Mouse (Mus musculus): ENCODE data around the gene Chst5. TPM values are rescaled to one million over a fixed set of nuclear protein-coding genes. Genes with fewer than 3 reads are reported as not detected.
"Not testable (repeated sequence)": the region's sequence is repeated elsewhere in the genome, so short reads cannot be mapped to it uniquely, and the experiment has no call there.

Gene Chst5
- total and polyA plus RNA-seq, 3 experiments, result 0.05 TPM; not detected in 2

- H3K27me3 ChIP-seq (ENCODE audit: insufficient read depth, low read length), result no peaks in the 10 kb centered on the region
- TF ChIP-seq TAL1 (conservative IDR thresholded peaks at IDR 0.05; ENCODE audit: low read depth, low read length) (no peak), POLR2AphosphoS5 (IDR thresholded peaks at IDR 0.05; ENCODE audit: insufficient replicate concordance, low read depth, low read length) (no peak), GATA2 (IDR thresholded peaks at IDR 0.05; ENCODE audit: borderline replicate concordance, low read depth, low read length) (no peak), CTCF (IDR thresholded peaks at IDR 0.05; ENCODE audit: low read depth, low read length) (no peak), GATA1 (IDR thresholded peaks at IDR 0.05; ENCODE audit: borderline replicate concordance, low read length) (no peak)
- peak within 1 kb of the TSS; percentile 98 for H3K4me3 ChIP-seq (ENCODE audit: low read depth, low read length)
- ATAC-seq (ENCODE audit: extremely low read depth, insufficient number of reproducible peaks, low FRiP score, poor library complexity, severe bottlenecking), result peak; percentile 87
- H3K4me1 ChIP-seq (ENCODE audit: insufficient read depth, low read depth, low read length), result peaks cover 38% of the 10 kb centered on the region
- peaks cover 29% of the 10 kb centered on the region for H3K36me3 ChIP-seq (replicated peaks)
- H3K9me3 ChIP-seq (replicated peaks), result no peaks in the 10 kb centered on the region
- DNase-seq (ENCODE audit: low spot score), result peak; percentile 93
Observed at GRCm38 (mm10) chr8:111940171-111941100, 30.2 kb upstream of the Chst5 start, which contains the start of gene Gabarapl2. Gene Gabarapl2, plus strand, starts transcription at chr8:111940703.

GRCm38 (mm10) chr8:111939516-111940142 lies 29.4 kb upstream of the Chst5 start:
- no peak for TF ChIP-seq TAL1 (conservative IDR thresholded peaks at IDR 0.05; ENCODE audit: low read depth, low read length)
- no peak for TF ChIP-seq GATA2 (IDR thresholded peaks at IDR 0.05; ENCODE audit: borderline replicate concordance, low read depth, low read length)
- no peak for TF ChIP-seq POLR2AphosphoS5 (IDR thresholded peaks at IDR 0.05; ENCODE audit: insufficient replicate concordance, low read depth, low read length)
- Histone ChIP-seq H3K4me1 (ENCODE audit: insufficient read depth, low read depth, low read length) (peaks cover 38% of the 10 kb centered on the region), H3K27me3 (ENCODE audit: insufficient read depth, low read length) (no peaks in the 10 kb centered on the region), H3K36me3 (replicated peaks) (peaks cover 23% of the 10 kb centered on the region), H3K4me3 (ENCODE audit: low read depth, low read length) (peak overlapping the region; percentile 98), H3K9me3 (replicated peaks) (no peaks in the 10 kb centered on the region)
- peak; percentile 90 for ATAC-seq (ENCODE audit: extremely low read depth, insufficient number of reproducible peaks, low FRiP score, poor library complexity, severe bottlenecking)
- peak; percentile 75 for DNase-seq (ENCODE audit: low spot score)

GRCm38 (mm10) chr8:111938076-111938985 lies 28.1 kb upstream of the Chst5 start:
- H3K4me3 ChIP-seq (ENCODE audit: low read depth, low read length); H3K9me3 ChIP-seq (replicated peaks); DNase-seq (ENCODE audit: low spot score); H3K27me3 ChIP-seq (ENCODE audit: insufficient read depth, low read length); ATAC-seq (ENCODE audit: extremely low read depth, insufficient number of reproducible peaks, low FRiP score, poor library complexity, severe bottlenecking): not testable (repeated sequence)
- peaks cover 49% of the 10 kb centered on the region for H3K4me1 ChIP-seq (ENCODE audit: insufficient read depth, low read depth, low read length)
- H3K36me3 ChIP-seq (replicated peaks), result peaks cover 11% of the 10 kb centered on the region

- no peak for TF ChIP-seq POLR2AphosphoS5 (IDR thresholded peaks at IDR 0.05; ENCODE audit: insufficient replicate concordance, low read depth, low read length)
- TF ChIP-seq CTCF (IDR thresholded peaks at IDR 0.05; ENCODE audit: low read depth, low read length), result no peak
- TF ChIP-seq GATA2 (IDR thresholded peaks at IDR 0.05; ENCODE audit: borderline replicate concordance, low read depth, low read length), result no peak
- no peak for TF ChIP-seq GATA1 (IDR thresholded peaks at IDR 0.05; ENCODE audit: borderline replicate concordance, low read length)
- TF ChIP-seq TAL1 (conservative IDR thresholded peaks at IDR 0.05; ENCODE audit: low read depth, low read length), result no peak
- no peaks in the 10 kb centered on the region for H3K27me3 ChIP-seq (ENCODE audit: insufficient read depth, low read length)
- no peak overlapping the region for H3K4me3 ChIP-seq (ENCODE audit: low read depth, low read length)
- peaks cover 59% of the 10 kb centered on the region for H3K4me1 ChIP-seq (ENCODE audit: insufficient read depth, low read depth, low read length)
- no peaks in the 10 kb centered on the region for H3K9me3 ChIP-seq (replicated peaks)
- peaks cover 4% of the 10 kb centered on the region for H3K36me3 ChIP-seq (replicated peaks)
- no peak for ATAC-seq (ENCODE audit: extremely low read depth, insufficient number of reproducible peaks, low FRiP score, poor library complexity, severe bottlenecking)
- DNase-seq (ENCODE audit: low spot score), result no peak
Observed at GRCm38 (mm10) chr8:111937184-111937583, 26.9 kb upstream of the Chst5 start.

- no peaks in the 10 kb centered on the region for H3K27me3 ChIP-seq (ENCODE audit: insufficient read depth, low read length)
- no peak for ATAC-seq (ENCODE audit: extremely low read depth, insufficient number of reproducible peaks, low FRiP score, poor library complexity, severe bottlenecking)
- H3K4me3 ChIP-seq (ENCODE audit: low read depth, low read length), result no peak overlapping the region
- H3K9me3 ChIP-seq (replicated peaks), result no peaks in the 10 kb centered on the region
- TF ChIP-seq POLR2AphosphoS5 (IDR thresholded peaks at IDR 0.05; ENCODE audit: insufficient replicate concordance, low read depth, low read length), result no peak
- TF ChIP-seq CTCF (IDR thresholded peaks at IDR 0.05; ENCODE audit: low read depth, low read length), result no peak
- no peak for TF ChIP-seq GATA1 (IDR thresholded peaks at IDR 0.05; ENCODE audit: borderline replicate concordance, low read length)
- no peak for TF ChIP-seq GATA2 (IDR thresholded peaks at IDR 0.05; ENCODE audit: borderline replicate concordance, low read depth, low read length)
- no peak for TF ChIP-seq TAL1 (conservative IDR thresholded peaks at IDR 0.05; ENCODE audit: low read depth, low read length)
- no peak for DNase-seq (ENCODE audit: low spot score)
- H3K4me1 ChIP-seq (ENCODE audit: insufficient read depth, low read depth, low read length), result peaks cover 66% of the 10 kb centered on the region
- peaks cover 3% of the 10 kb centered on the region for H3K36me3 ChIP-seq (replicated peaks)
Observed at GRCm38 (mm10) chr8:111934201-111934600, 24.0 kb upstream of the Chst5 start.
